Mouse (Mus musculus) cerebellum, adult 11-12 months (tissue): ENCODE results near the gene Arl3.
A peak's percentile ranks its signal among the peaks of the same experiment; 100 is the strongest.

Source experiments
- DNase-seq: peaks from one replicate; pipeline ENCODE4 v3.0.0; 2022

Arl3 gene

GRCm38 (mm10) chr19:46516667-46517528, 56.1 kb downstream of the Arl3 start:
- peak; percentile 10 for DNase-seq

- peak; percentile 32 for DNase-seq
These were observed 57.6 kb downstream of the Arl3 start for GRCm38 (mm10) chr19:46515287-46515821.

- DNase-seq: peak; percentile 20
These were observed 58.6 kb downstream of the Arl3 start for GRCm38 (mm10) chr19:46514387-46514786.

GRCm38 (mm10) chr19:46511263-46511662, 61.7 kb downstream of the Arl3 start:
- DNase-seq: no peak

- no peak for DNase-seq
These were observed 62.2 kb downstream of the Arl3 start for GRCm38 (mm10) chr19:46510824-46511223.

GRCm38 (mm10) chr19:46510401-46510800, 62.6 kb downstream of the Arl3 start:
- no peak for DNase-seq

- no peak for DNase-seq
These were observed 63.3 kb downstream of the Arl3 start for GRCm38 (mm10) chr19:46509736-46510135.

- no peak for DNase-seq
These were observed 63.8 kb downstream of the Arl3 start for GRCm38 (mm10) chr19:46509202-46509601.

- no peak for DNase-seq
These were observed 64.3 kb downstream of the Arl3 start for GRCm38 (mm10) chr19:46508738-46509137.

GRCm38 (mm10) chr19:46507806-46508205, 65.2 kb downstream of the Arl3 start:
- no peak for DNase-seq

GRCm38 (mm10) chr19:46507181-46507581, 65.8 kb downstream of the Arl3 start:
- no peak for DNase-seq

- no peak for DNase-seq
These were observed 66.7 kb downstream of the Arl3 start for GRCm38 (mm10) chr19:46506372-46506717.

GRCm38 (mm10) chr19:46505646-46506371, 67.2 kb downstream of the Arl3 start:
- peak; percentile 38 for DNase-seq

GRCm38 (mm10) chr19:46504822-46505417, 68.1 kb downstream of the Arl3 start:
- peak; percentile 29 for DNase-seq

GRCm38 (mm10) chr19:46504085-46504552, 68.9 kb downstream of the Arl3 start:
- DNase-seq: no peak

- peak; percentile 63 for DNase-seq
These were observed 69.5 kb downstream of the Arl3 start for GRCm38 (mm10) chr19:46503351-46504084.

GRCm38 (mm10) chr19:46502471-46503166, 70.4 kb downstream of the Arl3 start:
- DNase-seq: peak; percentile 89

- peak; percentile 83 for DNase-seq
These were observed 70.9 kb downstream of the Arl3 start for GRCm38 (mm10) chr19:46502069-46502455.

GRCm38 (mm10) chr19:46501401-46502068, 71.5 kb downstream of the Arl3 start, which contains the start of gene Trim8:
Gene Trim8, plus strand, starts transcription at chr19:46501702.
- peak; percentile 87 for DNase-seq

GRCm38 (mm10) chr19:46500581-46501341, 72.2 kb downstream of the Arl3 start:
- DNase-seq: peak; percentile 75
